Mouse (Mus musculus) G1E (cell line): ENCODE results near the gene Dnajc14. TPM values are rescaled to one million over a fixed set of nuclear protein-coding genes. Genes with fewer than 3 reads are reported as not detected.
A peak's percentile ranks its signal among the peaks of the same experiment; 100 is the strongest.

Experiments used
- ATAC-seq: 2 replicates; pipeline ENCODE4 v1.8.0; 2016; ENCODE audit warnings: mild to moderate bottlenecking; ENCODE audit not compliant: insufficient number of reproducible peaks, poor library complexity, low FRiP score, severe bottlenecking; ENCODE audit errors: extremely low read depth
- DNase-seq: peaks from one replicate; pipeline ENCODE4 v3.0.0; 2012; ENCODE audit warnings: low spot score
- H3K27me3 ChIP-seq: 2 replicates; pipeline ENCODE4 v1.6.1; 2012; ENCODE audit warnings: mild to moderate bottlenecking, low read length, inconsistent platforms; ENCODE audit not compliant: insufficient read depth
- H3K36me3 ChIP-seq: replicated peaks from 2 replicates; pipeline ENCODE3; 2012; ENCODE audit warnings: mild to moderate bottlenecking, inconsistent platforms
- H3K4me1 ChIP-seq: 2 replicates; pipeline ENCODE4 v1.6.1; 2012; ENCODE audit warnings: low read depth, low read length, inconsistent platforms, mixed read lengths; ENCODE audit not compliant: insufficient read depth
- H3K4me3 ChIP-seq: 2 replicates; pipeline ENCODE4 v1.5.1; 2012; ENCODE audit warnings: low read depth, mild to moderate bottlenecking, inconsistent platforms, low read length, moderate library complexity, mixed read lengths
- H3K9me3 ChIP-seq: replicated peaks from 2 replicates; pipeline ENCODE4 v1.6.1; 2012; ENCODE audit warnings: inconsistent platforms
- CTCF ChIP-seq: IDR thresholded peaks from 2 replicates; pipeline ENCODE4 v1.5.1; 2012; ENCODE audit warnings: low read depth, low read length, inconsistent platforms, mixed read lengths
- GATA1 ChIP-seq: IDR thresholded peaks from 2 replicates; pipeline ENCODE4 v1.6.1; 2012; ENCODE audit warnings: borderline replicate concordance, low read length, inconsistent platforms, mixed read lengths
- GATA2 ChIP-seq: IDR thresholded peaks from 2 replicates; pipeline ENCODE4 v1.6.1; 2012; ENCODE audit warnings: low read depth, low read length, inconsistent platforms, borderline replicate concordance
- POLR2AphosphoS5 ChIP-seq: IDR thresholded peaks from 2 replicates; pipeline ENCODE4 v1.6.1; 2012; ENCODE audit warnings: low read depth, low read length, inconsistent platforms; ENCODE audit not compliant: insufficient replicate concordance
- TAL1 ChIP-seq: conservative IDR thresholded peaks from 2 replicates; pipeline ENCODE4 v1.6.1; 2012; ENCODE audit warnings: low read depth, low read length, inconsistent platforms, mixed read lengths
- polyA plus RNA-seq: library from polyadenylated mRNA; stranded (reverse); fragments of >175 nt; gene quantifications from 2 replicates; pipeline ENCODE4 v1.2.3, GENCODE M21; 2012
- total RNA-seq, 2 experiments: library from RNA; stranded (forward) in 1 of 2; stranded (reverse) in 1 of 2; fragments of 200-1000 nt in 1 of 2; fragments of >200 nt in 1 of 2; fragmentation: Nextera tagmentation in 1 of 2; gene quantifications; 2 replicates each; pipeline ENCODE4 v1.2.3; 2014 to 2017

The Dnajc14 gene
- total and polyA plus RNA-seq, 3 experiments = 12.6 to 36.9 (median 20.6) TPM

DNA sequence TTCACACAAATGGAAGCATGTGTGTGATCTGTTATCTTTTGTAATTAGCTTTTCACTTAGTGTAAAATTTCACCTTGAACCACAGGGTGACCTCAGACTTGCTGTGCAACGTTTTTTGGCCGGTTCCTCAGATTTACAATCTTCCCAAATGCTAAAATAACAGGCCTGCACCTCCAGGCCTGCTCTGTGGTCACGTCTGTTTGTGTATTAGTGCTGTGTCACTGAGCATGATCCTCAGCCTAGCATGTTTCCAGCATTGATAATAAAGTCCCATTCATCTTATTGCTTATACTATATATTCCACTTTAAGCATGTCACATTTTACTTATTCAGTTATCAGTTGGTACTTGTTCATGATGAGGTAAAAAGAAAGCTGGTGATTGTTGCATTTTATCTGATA, 46.5 kb downstream of the Dnajc14 start:
- Histone ChIP-seq H3K27me3 (no peaks in the 10 kb centered on the region), H3K9me3 (no peaks in the 10 kb centered on the region), H3K36me3 (peaks cover 69% of the 10 kb centered on the region), H3K4me3 (no peak overlapping the region), H3K4me1 (peaks cover 14% of the 10 kb centered on the region)
- no peak for DNase-seq
- TF ChIP-seq GATA2 (no peak), GATA1 (no peak), POLR2AphosphoS5 (no peak), TAL1 (peak; percentile 30; the same call in 1 of the 2 replicates), CTCF (no peak)
- ATAC-seq = peak; percentile 75

DNA sequence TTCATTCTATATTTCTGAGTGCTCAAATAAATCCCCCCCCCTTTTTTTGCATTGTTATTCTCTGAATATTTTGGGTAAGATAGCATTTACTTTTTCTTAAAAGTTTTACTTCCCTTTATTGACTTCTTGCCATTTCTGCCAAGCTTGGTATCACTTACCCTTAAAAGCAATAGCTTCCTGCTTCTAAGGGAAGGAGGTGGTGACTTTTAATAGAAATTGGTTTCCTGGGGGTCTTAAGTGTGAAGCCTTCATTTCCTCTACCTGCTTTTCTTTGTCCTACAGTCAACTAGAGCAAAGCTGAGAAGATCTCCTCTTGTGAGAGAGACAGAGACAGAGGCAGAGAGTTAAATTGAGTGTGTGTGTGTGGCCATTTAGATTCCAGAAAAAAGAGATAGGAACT, 57.3 kb downstream of the Dnajc14 start:
- no peaks in the 10 kb centered on the region for H3K9me3 ChIP-seq
- TF ChIP-seq POLR2AphosphoS5 (no peak), TAL1 (no peak), CTCF (no peak), GATA2 (no peak), GATA1 (no peak)
- H3K4me3 ChIP-seq = no peak overlapping the region
- H3K27me3 ChIP-seq = no peaks in the 10 kb centered on the region
- peaks cover 81% of the 10 kb centered on the region for H3K36me3 ChIP-seq
- DNase-seq (no peak), ATAC-seq (no peak)
- H3K4me1 ChIP-seq = no peaks in the 10 kb centered on the region

DNA sequence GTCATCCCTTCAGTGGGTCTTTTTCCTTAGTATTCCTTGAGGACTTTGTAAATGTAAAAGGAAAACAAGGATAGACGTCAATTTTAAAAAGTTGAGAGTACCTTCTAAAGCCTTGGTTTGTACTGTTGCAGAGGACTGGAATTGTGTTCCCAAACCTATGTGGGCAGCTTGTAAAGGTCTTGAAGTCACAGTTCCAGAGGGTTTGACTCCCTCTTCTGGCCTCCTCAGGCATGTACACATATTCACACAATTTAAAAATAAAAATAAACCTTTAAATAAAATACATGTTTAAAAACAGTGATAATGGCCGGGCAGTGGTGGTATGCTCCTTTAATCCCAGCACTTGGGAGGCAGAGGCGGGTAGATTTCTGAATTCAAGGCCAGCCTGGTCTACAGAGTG, 62.2 kb downstream of the Dnajc14 start:
- TF ChIP-seq GATA1 (no peak), GATA2 (no peak), TAL1 (no peak), POLR2AphosphoS5 (no peak), CTCF (no peak)
- peaks cover 80% of the 10 kb centered on the region for H3K36me3 ChIP-seq

DNA sequence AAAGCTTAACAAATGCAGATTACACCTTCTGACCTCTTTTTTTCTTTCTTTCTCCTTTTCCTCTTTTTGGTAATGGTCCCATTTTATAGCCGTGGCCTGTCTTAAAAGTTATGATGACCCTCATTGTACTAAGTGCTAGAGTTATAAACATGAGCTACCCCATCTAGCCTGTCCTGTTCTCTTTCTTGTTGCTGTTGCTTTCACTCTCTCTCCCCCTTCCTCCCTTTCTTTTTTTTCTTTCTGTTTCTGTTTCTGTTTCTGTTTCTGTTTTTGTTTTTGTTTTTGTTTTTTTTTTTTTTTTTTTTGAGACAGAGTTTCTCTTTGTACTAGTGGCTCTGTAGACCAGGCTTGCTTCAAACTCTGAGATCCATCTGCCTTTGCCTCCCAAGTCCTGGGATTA, 62.7 kb downstream of the Dnajc14 start:
- Histone ChIP-seq H3K27me3 (no peaks in the 10 kb centered on the region), H3K9me3 (no peaks in the 10 kb centered on the region), H3K4me1 (no peaks in the 10 kb centered on the region), H3K36me3 (peaks cover 80% of the 10 kb centered on the region), H3K4me3 (no peak overlapping the region)
- DNase-seq (no peak), ATAC-seq (no peak)
- TF ChIP-seq POLR2AphosphoS5 = no peak
- TF ChIP-seq GATA1 = no peak
- no peak for TF ChIP-seq GATA2
- no peak for TF ChIP-seq CTCF
- no peak for TF ChIP-seq TAL1

More for the DNA sequence above, 62.2 kb downstream of the Dnajc14 start:
- ATAC-seq (no peak), DNase-seq (no peak)
- Histone ChIP-seq H3K9me3 (no peaks in the 10 kb centered on the region), H3K4me1 (no peaks in the 10 kb centered on the region), H3K27me3 (no peaks in the 10 kb centered on the region), H3K4me3 (no peak overlapping the region)

Other genes with a start within 250 kb of the Dnajc14 start
Only the 20 nearest of the 24 such genes appear.
- gene Rps26, start 177.3 kb upstream of the Dnajc14 start, total RNA-seq (2014; fragmentation: Nextera tagmentation) = 4,124 and 4,641 TPM in 2 replicates
- gene Rps26, start 177.3 kb upstream of the Dnajc14 start, total RNA-seq (2017) = 1,044 and 1,182 TPM in 2 replicates
- gene Rps26, start 177.3 kb upstream of the Dnajc14 start, polyA plus RNA-seq = 4,182 and 5,947 TPM in 2 replicates
- 11.4 and 11.7 TPM in 2 replicates for gene Ikzf4, start 158.1 kb upstream of the Dnajc14 start, total RNA-seq (2014; fragmentation: Nextera tagmentation)
- 1.7 and 2.8 TPM in 2 replicates for gene Ikzf4, start 158.1 kb upstream of the Dnajc14 start, total RNA-seq (2017)
- 6.7 and 7.0 TPM in 2 replicates for gene Ikzf4, start 158.1 kb upstream of the Dnajc14 start, polyA plus RNA-seq
- 4.6 and 8.7 TPM in 2 replicates for gene Suox, start 130.0 kb upstream of the Dnajc14 start, total RNA-seq (2014; fragmentation: Nextera tagmentation)
- gene Suox, start 130.0 kb upstream of the Dnajc14 start, total RNA-seq (2017) = 8.1 and 8.4 TPM in 2 replicates
- 0.96 and 1.7 TPM in 2 replicates for gene Suox, start 130.0 kb upstream of the Dnajc14 start, polyA plus RNA-seq
- 49.1 TPM in 2 replicates for gene Rab5b, start 107.8 kb upstream of the Dnajc14 start, total RNA-seq (2014; fragmentation: Nextera tagmentation)
- 48.0 and 52.7 TPM in 2 replicates for gene Rab5b, start 107.8 kb upstream of the Dnajc14 start, total RNA-seq (2017)
- gene Rab5b, start 107.8 kb upstream of the Dnajc14 start, polyA plus RNA-seq = 17.5 and 20.0 TPM in 2 replicates
- 0.58 and 2.4 TPM in 2 replicates for gene Pmel, start 99.9 kb upstream of the Dnajc14 start, total RNA-seq (2014; fragmentation: Nextera tagmentation)
- gene Pmel, start 99.9 kb upstream of the Dnajc14 start, total RNA-seq (2017) = 0.76 and 1.0 TPM in 2 replicates
- 0.05 and 0.06 TPM in 2 replicates for gene Pmel, start 99.9 kb upstream of the Dnajc14 start, polyA plus RNA-seq
- 108 and 117 TPM in 2 replicates for gene Cdk2, start 99.0 kb upstream of the Dnajc14 start, total RNA-seq (2014; fragmentation: Nextera tagmentation)
- gene Cdk2, start 99.0 kb upstream of the Dnajc14 start, total RNA-seq (2017) = 109 and 113 TPM in 2 replicates
- gene Cdk2, start 99.0 kb upstream of the Dnajc14 start, polyA plus RNA-seq = 34.7 and 36.3 TPM in 2 replicates
- gene Dgka, start 59.2 kb upstream of the Dnajc14 start, total RNA-seq (2014; fragmentation: Nextera tagmentation) = 6.8 and 8.4 TPM in 2 replicates
- gene Dgka, start 59.2 kb upstream of the Dnajc14 start, total RNA-seq (2017) = 3.3 TPM in 2 replicates
- 0.19 and 0.50 TPM in 2 replicates for gene Dgka, start 59.2 kb upstream of the Dnajc14 start, polyA plus RNA-seq
- 78.7 and 93.7 TPM in 2 replicates for gene Pym1, start 56.2 kb upstream of the Dnajc14 start, total RNA-seq (2014; fragmentation: Nextera tagmentation)
- 44.3 and 47.3 TPM in 2 replicates for gene Pym1, start 56.2 kb upstream of the Dnajc14 start, total RNA-seq (2017)
- gene Pym1, start 56.2 kb upstream of the Dnajc14 start, polyA plus RNA-seq = 144 and 169 TPM in 2 replicates
- 0.44 TPM in 1 of 2 replicates, not detected in the other for gene Mmp19, start 13.2 kb upstream of the Dnajc14 start, total RNA-seq (2014; fragmentation: Nextera tagmentation)
- gene Mmp19, start 13.2 kb upstream of the Dnajc14 start, total RNA-seq (2017) = 0.11 and 0.12 TPM in 2 replicates
- 0.02 and 0.03 TPM in 2 replicates for gene Mmp19, start 13.2 kb upstream of the Dnajc14 start, polyA plus RNA-seq
- gene Tmem198b, start 308 bp downstream of the Dnajc14 start, total RNA-seq (2014; fragmentation: Nextera tagmentation) = 8.4 and 10.1 TPM in 2 replicates
- 4.1 and 4.9 TPM in 2 replicates for gene Tmem198b, start 308 bp downstream of the Dnajc14 start, total RNA-seq (2017)
- 1.5 and 2.2 TPM in 2 replicates for gene Tmem198b, start 308 bp downstream of the Dnajc14 start, polyA plus RNA-seq
- 144 and 197 TPM in 2 replicates for gene Sarnp, start 13.3 kb downstream of the Dnajc14 start, total RNA-seq (2014; fragmentation: Nextera tagmentation)
- gene Sarnp, start 13.3 kb downstream of the Dnajc14 start, total RNA-seq (2017) = 154 and 165 TPM in 2 replicates
- gene Sarnp, start 13.3 kb downstream of the Dnajc14 start, polyA plus RNA-seq = 16.5 and 19.9 TPM in 2 replicates
- 29.3 and 31.9 TPM in 2 replicates for gene Ormdl2, start 17.6 kb downstream of the Dnajc14 start, total RNA-seq (2014; fragmentation: Nextera tagmentation)
- 132 and 152 TPM in 2 replicates for gene Ormdl2, start 17.6 kb downstream of the Dnajc14 start, total RNA-seq (2017)
- gene Ormdl2, start 17.6 kb downstream of the Dnajc14 start, polyA plus RNA-seq = 18.0 and 21.9 TPM in 2 replicates
- not detected in 2 replicates for gene Gdf11, start 87.7 kb downstream of the Dnajc14 start, total RNA-seq (2014; fragmentation: Nextera tagmentation)
- gene Gdf11, start 87.7 kb downstream of the Dnajc14 start, total RNA-seq (2017) = under 0.01 TPM in 1 of 2 replicates, not detected in the other
- gene Gdf11, start 87.7 kb downstream of the Dnajc14 start, polyA plus RNA-seq = 0.02 TPM in 2 replicates
- 1.7 and 3.4 TPM in 2 replicates for gene Cd63, start 96.9 kb downstream of the Dnajc14 start, total RNA-seq (2014; fragmentation: Nextera tagmentation)
- gene Cd63, start 96.9 kb downstream of the Dnajc14 start, total RNA-seq (2017) = 0.22 TPM in 1 of 2 replicates, not detected in the other
- gene Cd63, start 96.9 kb downstream of the Dnajc14 start, polyA plus RNA-seq = 0.04 and 0.09 TPM in 2 replicates
- gene Rdh5, start 118.8 kb downstream of the Dnajc14 start, total RNA-seq (2014; fragmentation: Nextera tagmentation) = 7.1 and 27.4 TPM in 2 replicates
- gene Rdh5, start 118.8 kb downstream of the Dnajc14 start, total RNA-seq (2017) = 2.6 and 4.4 TPM in 2 replicates
- gene Rdh5, start 118.8 kb downstream of the Dnajc14 start, polyA plus RNA-seq = 0.94 and 1.2 TPM in 2 replicates
- 46.7 and 50.3 TPM in 2 replicates for gene Bloc1s1, start 120.0 kb downstream of the Dnajc14 start, total RNA-seq (2014; fragmentation: Nextera tagmentation)
- gene Bloc1s1, start 120.0 kb downstream of the Dnajc14 start, total RNA-seq (2017) = 116 and 119 TPM in 2 replicates
- 121 and 157 TPM in 2 replicates for gene Bloc1s1, start 120.0 kb downstream of the Dnajc14 start, polyA plus RNA-seq
- gene Itga7, start 129.8 kb downstream of the Dnajc14 start, total RNA-seq (2014; fragmentation: Nextera tagmentation) = not detected in 2 replicates
- 0.33 and 0.46 TPM in 2 replicates for gene Itga7, start 129.8 kb downstream of the Dnajc14 start, total RNA-seq (2017)
- gene Itga7, start 129.8 kb downstream of the Dnajc14 start, polyA plus RNA-seq = 0.02 and 0.10 TPM in 2 replicates
- not detected in 2 replicates for gene Mettl7b, start 156.9 kb downstream of the Dnajc14 start, total RNA-seq (2014; fragmentation: Nextera tagmentation)
- not detected in 2 replicates for gene Mettl7b, start 156.9 kb downstream of the Dnajc14 start, total RNA-seq (2017)
- not detected in 2 replicates for gene Mettl7b, start 156.9 kb downstream of the Dnajc14 start, polyA plus RNA-seq
- gene Olfr9, start 185.4 kb downstream of the Dnajc14 start, total RNA-seq (2014; fragmentation: Nextera tagmentation) = not detected in 2 replicates
- gene Olfr9, start 185.4 kb downstream of the Dnajc14 start, total RNA-seq (2017) = 0.11 TPM in 1 of 2 replicates, not detected in the other
- gene Olfr9, start 185.4 kb downstream of the Dnajc14 start, polyA plus RNA-seq = not detected in 2 replicates
- gene Olfr763, start 206.7 kb downstream of the Dnajc14 start, total RNA-seq (2014; fragmentation: Nextera tagmentation) = not detected in 2 replicates
- 0.06 TPM in 1 of 2 replicates, not detected in the other for gene Olfr763, start 206.7 kb downstream of the Dnajc14 start, total RNA-seq (2017)
- not detected in 2 replicates for gene Olfr763, start 206.7 kb downstream of the Dnajc14 start, polyA plus RNA-seq